22 mouse cellular contexts compared by ENCODE assay signal in genomic region chr1:182432059-182432458, GRCm38 (mm10).
"Had no signal": no experiment of that assay in that cellular context is flagged by ENCODE, and none has a peak within 500 bp of the region (broad histone marks: within the 10 kb centered on the region; RNA-seq: fewer than 3 reads in every experiment).

No protein-coding gene starts in this region.

- H3K27ac ChIP-seq: forebrain, embryonic 15.5 days; heart, embryonic 10.5 days; hindbrain, embryonic 13.5 days; hindbrain, embryonic 15.5 days; hindbrain, postnatal 0 days; limb, embryonic 13.5 days; limb, embryonic 15.5 days had no signal

- H3K4me1 ChIP-seq: limb, embryonic 13.5 days; limb, embryonic 15.5 days had no signal

- DNase-seq: forebrain, postnatal 0 days; gastrocnemius, postnatal 14 days; gastrocnemius, postnatal 36 days; heart, adult 18-20 months; heart, postnatal 10 days; heart, postnatal 36 days; kidney, adult 11 months; kidney, adult 8-10 months; kidney, postnatal 10 days; kidney, postnatal 36 days; layer of hippocampus, adult 9-11 months; layer of hippocampus, postnatal 36 days; left cerebral cortex, postnatal 4 days had no signal

- ATAC-seq: forebrain, embryonic 15.5 days; forebrain, postnatal 0 days; hindbrain, postnatal 0 days; intestine, embryonic 16.5 days had no signal

- H3K27me3 ChIP-seq: forebrain, embryonic 15.5 days; heart, embryonic 12.5 days; hindbrain, embryonic 13.5 days; hindbrain, embryonic 15.5 days; limb, embryonic 13.5 days; limb, embryonic 15.5 days had no signal

- H3K4me3 ChIP-seq: forebrain, embryonic 15.5 days; heart, embryonic 10.5 days; heart, embryonic 12.5 days; hindbrain, embryonic 13.5 days; hindbrain, embryonic 15.5 days; limb, embryonic 13.5 days; limb, embryonic 15.5 days had no signal
